Comparison of ENCODE assay signal across 18 mouse cellular contexts in genomic region chr6:31846319-31846718, GRCm38 (mm10).
A peak's percentile ranks its signal among the peaks of the same experiment; 100 is the strongest.
DNase-seq lines count a peak whose midpoint lies in the region; ATAC-seq and TF ChIP-seq lines count a peak whose summit lies in the region.
"Had no signal": no experiment of that assay in that cellular context is flagged by ENCODE, and none has a peak within 500 bp of the region (broad histone marks: within the 10 kb centered on the region; RNA-seq: fewer than 3 reads in every experiment).

No protein-coding gene starts in this region.

- H3K27ac ChIP-seq in hindbrain, postnatal 0 days, result no peak overlapping the region
- no peak overlapping the region for H3K27ac ChIP-seq in hindbrain, embryonic 10.5 days
- H3K27ac ChIP-seq in liver, embryonic 14.5 days, result no peak overlapping the region
- H3K27ac ChIP-seq in liver, embryonic 11.5 days (ENCODE audit: low read depth, low read length), result no peak overlapping the region
- H3K27ac ChIP-seq: embryonic facial prominence, embryonic 13.5 days; hindbrain, embryonic 12.5 days; liver, embryonic 12.5 days; midbrain, embryonic 12.5 days had no signal

- H3K4me3 ChIP-seq in hindbrain, postnatal 0 days (ENCODE audit: low read length), result no peak overlapping the region
- H3K4me3 ChIP-seq in hindbrain, embryonic 10.5 days, result no peak overlapping the region
- H3K4me3 ChIP-seq in liver, embryonic 14.5 days (ENCODE audit: insufficient read depth in 1 of 2, low read depth in 2 of 2, low read length in 2 of 2), result no peak overlapping the region
- H3K4me3 ChIP-seq in liver, embryonic 11.5 days (ENCODE audit: low read depth, low read length), result no peak overlapping the region
- H3K4me3 ChIP-seq: embryonic facial prominence, embryonic 13.5 days; hindbrain, embryonic 12.5 days; liver, embryonic 12.5 days; midbrain, embryonic 12.5 days had no signal

- 0 out of 2 replicates have a peak, but pooled peaks have one; percentile 25 for TF ChIP-seq CTCF in hindbrain, postnatal 0 days (IDR thresholded peaks at IDR 0.05; ENCODE audit: low read depth)
- TF ChIP-seq CTCF in liver, embryonic 14.5 days (IDR thresholded peaks at IDR 0.05; ENCODE audit: low read depth), result peak; percentile 37; the same call in 1 of the 2 replicates

- no peak overlapping the region for H3K4me2 ChIP-seq in hindbrain, postnatal 0 days (ENCODE audit: low read depth, low read length)
- no peak overlapping the region for H3K4me2 ChIP-seq in liver, embryonic 14.5 days (ENCODE audit: low read depth)
- no peak overlapping the region for H3K4me2 ChIP-seq in liver, embryonic 11.5 days
- H3K4me2 ChIP-seq: embryonic facial prominence, embryonic 13.5 days; hindbrain, embryonic 12.5 days; liver, embryonic 12.5 days; midbrain, embryonic 12.5 days had no signal

- no peak for ATAC-seq in CD4-positive, CD25-positive, alpha-beta regulatory T cell, adult 4 months
- ATAC-seq in hindbrain, postnatal 0 days, result no peak
- no peak for ATAC-seq in liver, embryonic 14.5 days (ENCODE audit: insufficient read depth)
- ATAC-seq in liver, embryonic 11.5 days (replicated peaks; ENCODE audit: low FRiP score), result no peak
- ATAC-seq: liver, embryonic 12.5 days had no signal

- no peak overlapping the region for H3K9ac ChIP-seq in hindbrain, postnatal 0 days (replicated peaks; ENCODE audit: low read length)
- no peak overlapping the region for H3K9ac ChIP-seq in liver, embryonic 14.5 days (replicated peaks)
- H3K9ac ChIP-seq in liver, embryonic 11.5 days (ENCODE audit: low read depth, low read length), result no peak overlapping the region
- H3K9ac ChIP-seq: embryonic facial prominence, embryonic 13.5 days; hindbrain, embryonic 12.5 days; liver, embryonic 12.5 days; midbrain, embryonic 12.5 days had no signal

- WGBS in hindbrain, postnatal 0 days, result 88% methylated on average over 9 of the region's 9 CpGs
- 84% methylated on average over 9 of the region's 9 CpGs for WGBS in hindbrain, embryonic 10.5 days
- WGBS in liver, embryonic 14.5 days (ENCODE audit: insufficient replicate concordance), result 68% methylated on average over 9 of the region's 9 CpGs
- 82% methylated on average over 9 of the region's 9 CpGs for WGBS in liver, embryonic 11.5 days

- DNase-seq in CD4-positive, CD25-positive, alpha-beta regulatory T cell, adult 2 months (ENCODE audit: low read depth, low spot score), result peak; percentile 3
- DNase-seq in hindbrain, postnatal 0 days (ENCODE audit: low spot score), result no peak
- no peak for DNase-seq in hindbrain, embryonic 10.5 days (ENCODE audit: low spot score)
- no peak for DNase-seq in liver, embryonic 14.5 days (ENCODE audit: low read depth in 3 of 3, low spot score in 3 of 3)
- DNase-seq in liver, embryonic 11.5 days (ENCODE audit: low spot score), result no peak
- DNase-seq in A20 (ENCODE audit: low read depth, low spot score), result peak; percentile 21
- DNase-seq in ovary, postnatal 14 days (ENCODE audit: low spot score), result no peak
- DNase-seq: cerebellum, adult 8-10 months; heart, adult 18-20 months; kidney, postnatal 10 days; left cerebral cortex, postnatal 4 days; retina, postnatal 1 day; thymus, postnatal 36 days had no signal

- H3K4me1 ChIP-seq in hindbrain, postnatal 0 days (ENCODE audit: insufficient read depth, low read length), result no peaks in the 10 kb centered on the region
- H3K4me1 ChIP-seq in hindbrain, embryonic 10.5 days (replicated peaks), result peaks cover 6% of the 10 kb centered on the region; the same call in 1 of the 2 replicates
- no peaks in the 10 kb centered on the region for H3K4me1 ChIP-seq in liver, embryonic 14.5 days (replicated peaks; ENCODE audit: control insufficient read depth in 2 of 2, insufficient read depth in 2 of 2, low read length in 1 of 2)
- no peaks in the 10 kb centered on the region for H3K4me1 ChIP-seq in liver, embryonic 11.5 days (replicated peaks; ENCODE audit: control insufficient read depth, insufficient read depth, low read length)
- H3K4me1 ChIP-seq: embryonic facial prominence, embryonic 13.5 days; hindbrain, embryonic 12.5 days; liver, embryonic 12.5 days; midbrain, embryonic 12.5 days had no signal

- H3K9me3 ChIP-seq in hindbrain, postnatal 0 days (ENCODE audit: low read length), result no peaks in the 10 kb centered on the region
- 0 out of 2 replicates have a peak, but pooled peaks cover 3% of the 10 kb centered on the region for H3K9me3 ChIP-seq in hindbrain, embryonic 10.5 days
- no peaks in the 10 kb centered on the region for H3K9me3 ChIP-seq in liver, embryonic 14.5 days (ENCODE audit: control insufficient read depth, low read length)
- no peaks in the 10 kb centered on the region for H3K9me3 ChIP-seq in liver, embryonic 11.5 days (ENCODE audit: control insufficient read depth, low read length)
- H3K9me3 ChIP-seq: embryonic facial prominence, embryonic 13.5 days; hindbrain, embryonic 12.5 days; liver, embryonic 12.5 days; midbrain, embryonic 12.5 days had no signal

- no peaks in the 10 kb centered on the region for H3K36me3 ChIP-seq in hindbrain, postnatal 0 days (ENCODE audit: insufficient read depth, low read length)
- H3K36me3 ChIP-seq in hindbrain, embryonic 10.5 days, result no peaks in the 10 kb centered on the region
- H3K36me3 ChIP-seq in liver, embryonic 14.5 days (replicated peaks; ENCODE audit: control insufficient read depth, insufficient read depth, low read depth), result no peaks in the 10 kb centered on the region
- H3K36me3 ChIP-seq in liver, embryonic 11.5 days (ENCODE audit: control insufficient read depth, insufficient read depth, low read length), result no peaks in the 10 kb centered on the region
- H3K36me3 ChIP-seq: embryonic facial prominence, embryonic 13.5 days; hindbrain, embryonic 12.5 days; liver, embryonic 12.5 days; midbrain, embryonic 12.5 days had no signal

- no peak for TF ChIP-seq EP300 in liver, embryonic 14.5 days (IDR thresholded peaks at IDR 0.05; ENCODE audit: low read depth)

- H3K27me3 ChIP-seq in hindbrain, postnatal 0 days (ENCODE audit: insufficient read depth, low read length), result no peaks in the 10 kb centered on the region
- no peaks in the 10 kb centered on the region for H3K27me3 ChIP-seq in hindbrain, embryonic 10.5 days (ENCODE audit: insufficient read depth, poor library complexity, severe bottlenecking)
- no peaks in the 10 kb centered on the region for H3K27me3 ChIP-seq in liver, embryonic 14.5 days (ENCODE audit: control insufficient read depth, insufficient read depth, low read length)
- no peaks in the 10 kb centered on the region for H3K27me3 ChIP-seq in liver, embryonic 11.5 days (replicated peaks; ENCODE audit: control insufficient read depth, insufficient read depth, low read length)
- H3K27me3 ChIP-seq: embryonic facial prominence, embryonic 13.5 days; hindbrain, embryonic 12.5 days; liver, embryonic 12.5 days; midbrain, embryonic 12.5 days had no signal

Comparison
In these comparisons a context has a peak if more than half of its experiments do, and no peak if none do; other contexts are left out.
1. DNase-seq: peak in CD4-positive, CD25-positive, alpha-beta regulatory T cell, adult 2 months (single experiment) and A20 (single experiment); none in hindbrain, postnatal 0 days (single experiment), hindbrain, embryonic 10.5 days (single experiment), liver, embryonic 14.5 days (0 of 3), liver, embryonic 11.5 days (single experiment) and ovary, postnatal 14 days (single experiment).